Mouse (Mus musculus) adrenal gland (tissue): ENCODE measurements around the gene Spaca7.
"Not testable (repeated sequence)": the region's sequence is repeated elsewhere in the genome, so short reads cannot be mapped to it uniquely, and the experiment has no call there.

Experiments
- intact Hi-C: fragments of 180-260 bp; cut with DNase I; formaldehyde crosslinking; loops from one replicate; pipeline ENCODE4 v1.15.1; 2025
- long read RNA-seq, 2 experiments: library from polyadenylated mRNA; unstranded; transcript quantifications; one replicate each; pipeline ENCODE4 v2.0.0; 2020; ENCODE audit warnings: borderline replicate concordance in 1 of 2; ENCODE audit not compliant: insufficient replicate concordance in 1 of 2

The Spaca7 gene
- long read RNA-seq, experiment 1 = 0 reads
- long read RNA-seq, experiment 2 = 0 reads

DNA sequence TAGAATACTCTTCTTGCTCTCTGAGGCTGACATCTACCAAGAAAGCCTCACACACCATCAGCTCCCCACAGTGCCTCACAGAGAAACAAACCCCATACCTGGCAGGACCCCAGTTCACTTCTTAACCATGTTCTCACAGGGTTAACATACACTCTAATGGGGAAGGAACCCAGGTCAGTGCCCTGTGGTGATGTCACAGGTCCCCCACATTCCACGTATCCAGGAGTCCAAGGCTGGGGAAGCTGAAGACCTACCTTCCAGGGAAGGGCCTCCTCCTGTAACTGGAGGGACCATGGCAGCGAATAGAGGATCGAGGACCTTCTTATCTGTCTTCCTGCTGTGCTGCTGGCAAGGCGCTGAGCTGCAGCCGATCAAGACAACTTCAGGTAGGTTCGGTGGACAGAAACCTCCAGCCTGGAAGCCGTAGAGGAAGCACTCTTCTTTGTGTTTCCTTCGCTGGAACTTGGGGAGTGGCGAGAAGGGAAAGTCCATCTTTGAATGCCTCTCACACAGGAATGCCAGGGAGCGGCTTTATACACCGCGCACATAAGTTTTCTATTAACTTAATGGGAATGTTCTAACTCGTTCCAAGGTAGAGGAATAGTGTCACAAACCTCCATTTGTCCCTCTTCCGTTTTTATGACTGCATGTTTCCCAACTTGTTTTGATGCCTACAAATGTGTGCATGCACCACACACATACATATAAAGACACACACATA lies at the start of gene Spaca7:
Gene Spaca7 (plus strand): TSS at position 216 of the 721 bp plus-strand sequence.
- intact Hi-C loops = no loop called here

GRCm38 (mm10) chr8:12524279-12524678 lies 48.5 kb upstream of the Spaca7 start:
- intact Hi-C loops = no loop called here

DNA sequence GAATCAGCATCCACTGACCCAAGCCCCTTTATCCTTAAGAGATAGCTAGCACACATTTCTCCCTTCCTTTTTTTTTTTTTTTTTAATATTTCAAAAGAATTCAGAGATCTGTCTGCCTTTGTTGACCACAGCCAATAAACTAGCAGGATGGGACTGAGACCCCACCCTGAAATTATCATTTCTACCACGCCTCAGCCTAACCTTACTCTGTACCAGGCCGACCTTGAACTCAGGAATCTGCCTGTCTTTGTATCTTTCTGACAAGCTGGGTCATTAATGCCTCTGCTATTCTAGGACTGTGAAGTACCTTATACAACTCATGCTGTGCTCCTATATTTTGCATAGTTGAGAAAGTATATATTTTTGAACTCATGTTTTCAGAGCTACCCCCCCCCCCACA lies 44.2 kb upstream of the Spaca7 start:
- intact Hi-C loops = no loop called here

DNA sequence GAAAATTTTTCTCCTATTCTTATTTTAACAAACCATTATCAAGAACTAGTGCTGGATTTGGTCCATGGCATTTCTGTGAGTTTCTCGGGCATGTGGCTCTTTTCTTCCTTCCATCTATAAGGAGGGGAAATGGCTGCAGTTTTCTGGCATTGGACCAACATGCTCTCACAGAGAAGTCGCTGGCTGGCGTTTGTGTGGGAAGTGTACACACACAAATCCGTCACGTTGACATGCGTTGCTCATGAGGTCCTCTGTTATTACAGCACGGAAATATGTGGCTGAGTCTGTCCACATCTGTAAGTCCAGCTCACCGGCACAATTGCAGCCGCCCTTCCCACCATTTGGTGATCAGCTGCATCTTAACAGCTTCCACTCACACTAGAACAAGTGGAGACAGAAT lies 37.2 kb upstream of the Spaca7 start:
- intact Hi-C loops = no loop called here

GRCm38 (mm10) chr8:12536306-12536705 lies 36.5 kb upstream of the Spaca7 start:
- intact Hi-C loops = no loop called here

DNA sequence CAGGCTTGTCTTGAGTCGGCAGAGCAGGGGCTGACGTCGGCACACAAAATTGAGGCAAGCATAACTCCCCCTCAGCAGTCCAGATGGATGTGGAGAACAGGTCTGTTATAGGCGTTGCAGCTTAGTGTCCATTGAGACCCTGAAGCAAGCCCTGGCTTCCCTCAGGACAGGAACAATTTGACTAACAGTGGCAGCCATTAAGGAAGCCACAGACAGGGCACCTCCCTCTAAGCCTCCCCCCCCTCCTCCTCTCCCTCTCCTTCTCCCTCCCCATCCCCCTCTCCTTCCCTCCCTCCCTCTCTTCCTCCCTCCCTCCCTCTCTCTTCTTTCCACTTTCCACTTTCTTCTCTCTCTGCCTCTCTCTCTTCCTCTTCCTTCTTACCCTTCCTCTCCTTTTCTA lies 27.6 kb upstream of the Spaca7 start:
- intact Hi-C loops = no loop called here

DNA sequence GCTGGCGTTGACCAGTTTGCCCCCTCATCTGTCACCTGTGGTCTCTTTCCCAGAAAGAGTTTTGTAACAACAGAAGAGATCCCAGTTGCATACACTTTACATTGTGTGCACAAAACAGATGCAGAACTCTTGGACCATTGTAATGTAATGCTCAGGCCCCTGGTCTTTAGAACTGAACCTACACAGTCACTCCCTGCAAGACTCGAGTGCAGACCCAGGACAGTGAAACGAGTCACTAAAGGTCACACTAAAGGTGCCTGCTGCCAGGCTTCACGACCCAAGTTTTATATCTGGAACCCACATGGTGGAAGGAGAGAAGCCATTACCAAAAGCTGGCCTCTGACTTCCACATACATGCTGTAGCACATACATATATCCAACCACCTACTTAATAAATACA lies 27.2 kb upstream of the Spaca7 start:
- intact Hi-C loops = no loop called here

DNA sequence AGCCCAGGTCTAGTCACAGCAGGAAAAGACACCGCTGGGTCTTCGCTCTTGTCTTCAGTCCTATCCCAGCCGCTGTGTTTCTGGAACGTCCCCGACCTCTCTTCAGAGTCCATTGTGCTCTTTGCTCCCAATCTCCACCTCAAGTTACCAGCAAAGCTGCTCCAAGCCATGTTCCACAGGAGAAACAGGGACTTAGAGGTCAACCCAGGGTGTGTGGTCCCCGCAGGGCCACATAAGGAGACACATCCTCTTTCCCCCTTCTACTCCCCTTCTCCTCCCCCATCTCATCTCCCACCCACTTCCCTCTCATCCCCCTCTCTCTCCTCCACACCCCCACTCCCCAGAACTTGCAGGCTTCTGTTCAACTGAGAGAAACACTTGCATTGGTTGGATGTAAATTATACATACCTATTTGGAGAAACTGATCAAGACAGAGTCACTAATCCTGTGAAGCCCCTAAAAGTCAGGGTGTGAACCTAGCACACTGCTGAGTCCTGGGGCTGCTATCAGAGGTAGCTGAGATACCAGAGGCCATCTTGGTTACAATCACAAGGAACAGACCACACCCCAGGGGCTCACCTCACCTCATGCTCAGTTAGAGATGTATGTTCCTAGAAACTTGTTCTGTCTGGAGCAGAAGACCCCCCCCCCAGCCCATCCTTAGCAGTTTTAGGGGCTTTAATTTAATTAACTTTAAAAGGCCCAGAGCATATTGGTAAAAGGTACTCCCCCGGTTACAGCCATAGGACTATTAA lies 25.2 kb upstream of the Spaca7 start:
- intact Hi-C loops = no loop called here

DNA sequence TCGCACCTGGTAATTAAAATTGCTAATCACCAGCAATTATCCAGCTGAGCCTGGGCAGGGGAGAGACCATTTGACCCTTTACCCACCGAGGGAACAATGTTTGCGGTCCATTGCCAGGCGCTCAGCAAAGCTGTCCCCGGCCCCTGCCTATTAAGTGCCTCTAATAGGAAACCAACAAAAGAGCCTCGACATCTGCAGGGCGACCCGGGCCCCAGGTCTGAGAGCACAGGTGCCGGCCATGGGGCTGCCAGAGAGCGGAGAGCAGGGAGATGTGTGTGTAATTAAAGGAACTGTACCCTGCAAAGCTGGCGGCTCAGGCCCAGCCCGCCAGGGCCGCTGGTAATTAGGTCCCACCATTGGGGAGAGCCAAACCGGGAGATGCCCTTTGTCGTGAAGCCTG lies 24.6 kb upstream of the Spaca7 start:
- intact Hi-C loops = no loop called here

DNA sequence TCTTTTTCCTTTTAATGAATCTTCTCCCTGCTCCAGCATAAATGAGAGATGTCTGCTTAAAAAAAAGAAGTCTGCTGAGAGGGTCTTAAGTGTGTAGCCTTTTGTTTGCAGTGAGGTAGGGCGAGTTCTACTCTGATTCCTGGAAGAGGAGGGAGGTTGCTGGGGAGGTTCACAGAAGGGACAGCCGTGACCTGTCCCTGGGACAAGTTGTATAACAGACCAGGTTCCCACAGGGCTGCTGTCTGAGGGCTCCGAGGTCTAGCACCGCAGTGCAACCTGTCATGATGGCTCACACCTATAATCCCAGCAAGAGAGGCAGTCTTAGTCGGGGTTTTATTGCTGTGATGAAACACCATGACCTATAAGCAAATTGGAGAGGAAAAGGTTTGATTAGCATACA lies 24.1 kb upstream of the Spaca7 start:
- intact Hi-C loops = no loop called here

DNA sequence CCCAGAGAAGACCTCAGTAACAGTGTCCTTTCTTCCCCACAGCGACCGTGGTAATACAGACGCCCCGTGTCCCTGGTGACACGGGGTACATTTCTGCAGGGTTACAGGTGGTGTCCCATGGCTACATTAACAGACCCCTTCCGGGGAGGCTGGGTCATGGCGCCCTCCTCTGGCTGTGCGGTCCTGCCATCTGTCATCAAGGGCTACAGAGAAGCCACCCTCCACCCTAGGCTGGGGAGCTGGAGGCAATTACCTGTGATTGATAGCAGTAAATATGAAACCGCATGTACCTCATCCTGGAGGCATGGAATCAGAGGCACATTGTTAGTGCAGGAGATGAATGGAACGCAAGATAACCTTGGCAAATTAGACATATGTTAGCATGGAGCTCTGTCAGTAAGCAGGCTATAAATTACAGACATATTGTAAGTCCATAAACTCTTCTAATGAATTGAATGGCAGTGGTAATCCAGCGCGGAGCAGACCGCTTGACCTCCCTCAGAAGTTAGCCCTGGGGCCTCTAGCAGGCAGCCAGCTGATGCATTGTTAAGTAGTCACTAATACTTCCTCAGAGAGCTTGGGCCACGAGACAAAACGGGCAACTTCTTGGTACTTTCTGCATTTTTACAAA lies 17.2 kb upstream of the Spaca7 start:
- intact Hi-C loops = no loop called here

GRCm38 (mm10) chr8:12558786-12559185 lies 14.0 kb upstream of the Spaca7 start:
- intact Hi-C loops = no loop called here

DNA sequence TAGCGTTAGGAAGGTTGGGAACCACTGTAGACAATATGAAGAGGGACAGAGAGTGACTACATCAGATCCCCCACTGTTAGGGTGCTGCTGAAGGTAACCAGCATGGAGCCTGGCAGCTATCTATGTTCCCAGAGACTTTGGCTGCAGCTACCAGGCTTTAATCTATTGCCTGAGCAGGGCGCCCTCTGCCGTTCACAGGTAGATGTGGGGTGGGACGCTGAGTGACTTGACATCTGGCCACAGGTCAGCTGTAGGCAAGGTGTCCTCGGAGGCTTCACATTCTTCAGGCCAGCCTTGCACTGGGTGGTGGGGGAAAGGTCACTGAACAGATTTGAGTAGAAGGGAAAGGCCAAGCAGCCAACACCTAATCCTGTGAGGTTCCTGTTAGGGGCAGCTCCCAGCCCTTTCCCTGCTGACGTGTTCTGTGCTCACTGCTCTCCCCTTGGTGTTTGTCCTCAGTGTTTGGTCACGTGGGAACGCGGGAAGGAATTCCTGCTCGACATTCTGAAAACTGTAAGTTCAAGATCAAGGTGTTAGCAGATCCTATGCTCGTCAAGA lies 11.3 kb upstream of the Spaca7 start:
- intact Hi-C loops = loop anchor here (1.0 to 2.0 kb wide), 2 partner anchors 562 to 603 kb away; no protein-coding TSS in a partner anchor

- intact Hi-C loops = no loop called here
Observed at GRCm38 (mm10) chr8:12564307-12564706, 8.5 kb upstream of the Spaca7 start.

DNA sequence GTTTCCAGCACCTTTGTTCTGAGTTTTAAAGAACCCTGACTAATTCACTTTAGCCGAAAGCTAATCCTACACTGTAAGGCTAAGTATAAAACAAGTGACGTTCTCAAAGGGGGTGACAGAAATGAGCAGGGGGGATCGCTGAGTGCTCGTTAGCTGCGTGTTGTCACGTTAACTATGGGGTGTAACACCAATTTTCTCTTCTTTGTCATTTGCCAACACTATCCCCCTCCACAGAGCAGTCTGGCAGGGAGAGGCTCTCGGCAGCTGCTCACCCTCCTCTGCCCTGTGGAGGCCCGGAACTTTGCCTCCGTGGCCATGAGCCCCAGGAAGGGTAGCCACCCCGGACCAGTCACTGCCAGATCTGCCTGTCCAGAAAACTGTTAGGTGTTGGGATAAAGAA lies 7.3 kb upstream of the Spaca7 start:
- intact Hi-C loops = no loop called here

GRCm38 (mm10) chr8:12566509-12566908 lies 6.3 kb upstream of the Spaca7 start:
- intact Hi-C loops = no loop called here

DNA sequence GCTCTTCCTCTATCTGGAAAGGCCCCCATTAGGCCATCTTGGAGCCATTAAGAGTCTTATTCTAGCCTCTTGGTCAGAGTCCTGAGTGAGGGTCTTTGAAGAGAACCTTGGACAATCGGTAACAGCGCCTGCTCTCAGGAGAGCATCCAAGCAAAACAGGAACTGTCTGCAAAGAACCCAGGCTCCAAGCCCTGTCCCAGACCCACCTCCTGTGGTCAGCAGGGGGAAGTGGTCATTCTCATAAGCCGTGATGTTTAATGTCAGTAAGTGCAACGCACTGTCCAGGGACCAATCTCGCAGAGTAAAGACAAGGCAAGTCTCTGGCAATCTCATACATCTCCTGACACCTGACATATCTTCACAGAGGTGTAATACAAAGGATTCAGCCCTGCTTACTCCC lies 3.2 kb downstream of the Spaca7 start:
- intact Hi-C loops = no loop called here

DNA sequence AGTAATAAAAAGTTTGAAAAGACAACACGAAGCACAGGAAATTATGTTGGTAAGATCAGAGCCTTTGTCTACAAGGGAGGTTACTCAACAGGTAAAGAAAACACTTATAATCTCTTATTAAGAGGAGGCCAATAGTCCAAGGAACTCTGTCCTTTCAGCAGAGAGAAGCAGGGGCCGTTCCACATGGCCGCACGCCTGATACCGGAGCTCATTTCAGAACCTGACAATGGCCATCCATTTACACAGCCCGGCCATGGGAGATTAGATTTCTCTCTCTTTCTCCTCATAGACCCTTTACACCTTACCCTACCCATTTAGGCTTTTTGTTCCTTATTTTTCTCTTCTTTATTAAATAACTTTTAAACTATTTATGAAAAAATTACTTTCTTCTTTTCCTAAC lies 3.9 kb downstream of the Spaca7 start:
- intact Hi-C loops = no loop called here

DNA sequence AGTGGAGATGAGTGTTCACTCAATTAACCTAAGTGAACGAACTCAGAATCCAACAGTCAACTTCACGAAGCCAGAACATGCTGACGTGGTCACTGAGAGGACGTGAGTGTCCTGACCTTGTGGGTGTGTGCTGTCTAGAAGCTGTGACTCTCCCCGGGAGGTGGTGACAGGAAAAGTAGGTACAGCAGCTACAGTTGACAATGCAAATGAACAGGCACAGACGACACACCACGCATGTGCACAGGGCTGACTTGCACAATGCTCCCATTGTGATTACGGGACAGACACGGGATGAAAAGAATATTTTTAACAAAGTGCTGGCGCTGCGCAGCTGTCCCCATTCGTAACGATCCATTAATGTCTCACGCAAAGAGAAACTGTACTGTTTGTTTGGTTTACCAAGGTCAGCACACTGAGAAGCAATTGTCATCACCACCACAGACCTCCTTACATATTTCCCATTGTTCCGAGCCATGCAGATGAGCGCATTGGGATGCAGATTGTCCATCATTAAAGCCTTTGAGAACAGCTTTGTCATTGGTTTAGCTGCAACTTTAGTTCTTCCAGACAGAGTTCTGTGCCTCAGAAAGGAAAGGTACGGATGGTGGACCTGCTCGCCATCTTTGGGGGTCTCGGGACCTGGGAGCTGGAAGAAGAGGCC lies 6.6 kb downstream of the Spaca7 start:
- intact Hi-C loops = not testable (repeated sequence)

DNA sequence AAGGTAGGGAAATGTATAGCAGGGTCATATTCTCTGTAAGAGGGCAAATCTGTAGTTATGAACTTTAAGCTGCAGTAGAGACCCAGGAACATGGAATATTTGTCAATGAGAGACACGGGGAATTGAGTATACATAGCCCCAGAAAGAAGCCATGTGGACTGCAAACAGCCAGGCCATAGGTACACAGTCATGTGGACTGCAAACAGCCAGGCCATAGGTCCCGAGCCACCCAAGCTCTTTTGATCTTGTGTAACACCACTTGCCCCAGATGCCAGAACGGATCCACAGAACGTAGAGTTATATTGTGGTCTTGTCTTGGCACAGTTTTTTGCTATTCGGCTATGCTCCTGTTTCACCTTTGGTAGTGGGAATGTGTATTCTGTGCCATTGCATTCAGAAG lies 11.0 kb downstream of the Spaca7 start:
- intact Hi-C loops = no loop called here

- intact Hi-C loops = loop anchor here (5.0 kb wide), 1 partner anchor 650 kb away; no protein-coding TSS in a partner anchor
Observed at GRCm38 (mm10) chr8:12607223-12607622, 34.4 kb downstream of the Spaca7 start.
